Mouse (Mus musculus): ENCODE measurements at regions not wholly inside any gene's neighbourhood (a gene's known extent, or its start where the extent isn't known, plus 50 kb on each side); places are given as distances from the start of the nearest gene placed in this dataset.
A peak's percentile ranks its signal among the peaks of the same experiment; 100 is the strongest.

GRCm38 (mm10) chr10:91679641-91680040 is 498.5 kb upstream of the Tmpo start:
- Histone ChIP-seq H3K4me2 (replicated peaks) (no peak overlapping the region), H3K9ac (no peak overlapping the region), H3K27ac (no peak overlapping the region), H3K4me1 (replicated peaks) (no peaks in the 10 kb centered on the region), H3K36me3 (no peaks in the 10 kb centered on the region), H3K4me3 (replicated peaks) (no peak overlapping the region), H3K27me3 (replicated peaks) (no peaks in the 10 kb centered on the region), H3K9me3 (no peaks in the 10 kb centered on the region)
- no peak for ATAC-seq

GRCm38 (mm10) chr10:91637911-91638310 is 456.8 kb upstream of the Tmpo start:
- no peaks in the 10 kb centered on the region for H3K27me3 ChIP-seq (replicated peaks)

GRCm38 (mm10) chr10:91628672-91629071 is 447.6 kb upstream of the Tmpo start:
- no peak overlapping the region for H3K4me3 ChIP-seq (replicated peaks)
- H3K27ac ChIP-seq = no peak overlapping the region
- H3K4me2 ChIP-seq (replicated peaks) = no peak overlapping the region
- WGBS = 59% methylated on average over 6 of the region's 6 CpGs
- no peak overlapping the region for H3K9ac ChIP-seq
- H3K4me1 ChIP-seq (replicated peaks) = no peaks in the 10 kb centered on the region
- no peaks in the 10 kb centered on the region for H3K9me3 ChIP-seq
- H3K36me3 ChIP-seq = no peaks in the 10 kb centered on the region
- ATAC-seq = peak; percentile 25; the same call in 1 of the 2 replicates
- no peaks in the 10 kb centered on the region for H3K27me3 ChIP-seq (replicated peaks)

More at GRCm38 (mm10) chr10:91637911-91638310, 456.8 kb upstream of the Tmpo start:
- Histone ChIP-seq H3K27ac (no peak overlapping the region), H3K4me2 (replicated peaks) (no peak overlapping the region), H3K9me3 (no peaks in the 10 kb centered on the region), H3K4me3 (replicated peaks) (no peak overlapping the region), H3K36me3 (no peaks in the 10 kb centered on the region), H3K4me1 (replicated peaks) (no peaks in the 10 kb centered on the region), H3K9ac (no peak overlapping the region)
- no peak for ATAC-seq

GRCm38 (mm10) chr10:91622281-91622680 is 441.2 kb upstream of the Tmpo start:
- Histone ChIP-seq H3K36me3 (no peaks in the 10 kb centered on the region), H3K4me3 (replicated peaks) (no peak overlapping the region), H3K4me1 (replicated peaks) (no peaks in the 10 kb centered on the region), H3K27me3 (replicated peaks) (no peaks in the 10 kb centered on the region), H3K9ac (no peak overlapping the region), H3K27ac (no peak overlapping the region), H3K9me3 (no peaks in the 10 kb centered on the region), H3K4me2 (replicated peaks) (no peak overlapping the region)
- WGBS = 89% methylated on average over 2 of the region's 2 CpGs
- no peak for ATAC-seq

- WGBS = 60% methylated on average over 8 of the region's 8 CpGs
- ATAC-seq = no peak
- H3K9ac ChIP-seq = no peak overlapping the region
These were observed 432.8 kb upstream of the Tmpo start for GRCm38 (mm10) chr10:91613794-91614479.

GRCm38 (mm10) chr10:91612052-91612451 is 430.9 kb upstream of the Tmpo start:
- Histone ChIP-seq H3K4me2 (replicated peaks) (no peak overlapping the region), H3K27ac (no peak overlapping the region), H3K9me3 (no peaks in the 10 kb centered on the region), H3K36me3 (no peaks in the 10 kb centered on the region), H3K4me3 (replicated peaks) (no peak overlapping the region), H3K4me1 (replicated peaks) (no peaks in the 10 kb centered on the region), H3K27me3 (replicated peaks) (no peaks in the 10 kb centered on the region), H3K9ac (no peak overlapping the region)
- ATAC-seq = no peak
- 85% methylated on average over 4 of the region's 4 CpGs for WGBS

More at GRCm38 (mm10) chr10:91613794-91614479, 432.8 kb upstream of the Tmpo start:
- Histone ChIP-seq H3K27me3 (replicated peaks) (no peaks in the 10 kb centered on the region), H3K4me2 (replicated peaks) (no peak overlapping the region), H3K27ac (no peak overlapping the region), H3K4me1 (replicated peaks) (no peaks in the 10 kb centered on the region), H3K9me3 (no peaks in the 10 kb centered on the region), H3K36me3 (no peaks in the 10 kb centered on the region), H3K4me3 (replicated peaks) (no peak overlapping the region)

GRCm38 (mm10) chr10:91594891-91595290 is 413.8 kb upstream of the Tmpo start:
- Histone ChIP-seq H3K36me3 (no peaks in the 10 kb centered on the region), H3K4me1 (replicated peaks) (no peaks in the 10 kb centered on the region), H3K9ac (no peak overlapping the region), H3K27me3 (replicated peaks) (no peaks in the 10 kb centered on the region), H3K9me3 (no peaks in the 10 kb centered on the region), H3K4me3 (replicated peaks) (no peak overlapping the region), H3K4me2 (replicated peaks) (no peak overlapping the region), H3K27ac (no peak overlapping the region)
- ATAC-seq = no peak
- 75% methylated on average over 3 of the region's 3 CpGs for WGBS

GRCm38 (mm10) chr10:91593378-91593777 is 412.3 kb upstream of the Tmpo start:
- no peaks in the 10 kb centered on the region for H3K4me1 ChIP-seq (replicated peaks)
- no peak overlapping the region for H3K4me2 ChIP-seq (replicated peaks)
- no peak overlapping the region for H3K9ac ChIP-seq
- ATAC-seq = no peak
- H3K27me3 ChIP-seq (replicated peaks) = no peaks in the 10 kb centered on the region
- no peaks in the 10 kb centered on the region for H3K36me3 ChIP-seq
- WGBS = 80% methylated on average over 2 of the region's 2 CpGs
- no peaks in the 10 kb centered on the region for H3K9me3 ChIP-seq
- no peak overlapping the region for H3K4me3 ChIP-seq (replicated peaks)
- H3K27ac ChIP-seq = no peak overlapping the region

GRCm38 (mm10) chr10:91591845-91592244 is 410.7 kb upstream of the Tmpo start:
- Histone ChIP-seq H3K9ac (no peak overlapping the region), H3K9me3 (no peaks in the 10 kb centered on the region), H3K4me3 (replicated peaks) (no peak overlapping the region), H3K36me3 (no peaks in the 10 kb centered on the region), H3K4me1 (replicated peaks) (no peaks in the 10 kb centered on the region), H3K4me2 (replicated peaks) (no peak overlapping the region), H3K27ac (no peak overlapping the region), H3K27me3 (replicated peaks) (no peaks in the 10 kb centered on the region)
- no peak for ATAC-seq
- 64% methylated on average over 10 of the region's 10 CpGs for WGBS

- ATAC-seq = no peak
- no peaks in the 10 kb centered on the region for H3K27me3 ChIP-seq (replicated peaks)
- H3K9me3 ChIP-seq = no peaks in the 10 kb centered on the region
- no peak overlapping the region for H3K4me2 ChIP-seq (replicated peaks)
- H3K9ac ChIP-seq = no peak overlapping the region
- H3K27ac ChIP-seq = no peak overlapping the region
- 41% methylated on average over 3 of the region's 3 CpGs for WGBS
- no peak overlapping the region for H3K4me3 ChIP-seq (replicated peaks)
- H3K4me1 ChIP-seq (replicated peaks) = no peaks in the 10 kb centered on the region
- H3K36me3 ChIP-seq = no peaks in the 10 kb centered on the region
These were observed 410.3 kb upstream of the Tmpo start for GRCm38 (mm10) chr10:91591398-91591811.

GRCm38 (mm10) chr10:91583204-91583603 is 402.1 kb upstream of the Tmpo start:
- Histone ChIP-seq H3K4me1 (replicated peaks) (no peaks in the 10 kb centered on the region), H3K4me2 (replicated peaks) (no peak overlapping the region), H3K27ac (no peak overlapping the region), H3K9ac (no peak overlapping the region), H3K27me3 (replicated peaks) (no peaks in the 10 kb centered on the region), H3K4me3 (replicated peaks) (no peak overlapping the region), H3K36me3 (no peaks in the 10 kb centered on the region), H3K9me3 (no peaks in the 10 kb centered on the region)
- WGBS = 79% methylated on average over 3 of the region's 3 CpGs
- ATAC-seq = no peak

GRCm38 (mm10) chr10:91580959-91581358 is 399.8 kb upstream of the Tmpo start:
- Histone ChIP-seq H3K4me1 (replicated peaks) (no peaks in the 10 kb centered on the region), H3K4me3 (replicated peaks) (no peak overlapping the region), H3K27me3 (replicated peaks) (no peaks in the 10 kb centered on the region), H3K4me2 (replicated peaks) (no peak overlapping the region), H3K9me3 (no peaks in the 10 kb centered on the region), H3K27ac (no peak overlapping the region), H3K9ac (no peak overlapping the region), H3K36me3 (no peaks in the 10 kb centered on the region)
- 57% methylated on average over 11 of the region's 11 CpGs for WGBS
- no peak for ATAC-seq

GRCm38 (mm10) chr10:91575323-91576064 is 394.4 kb upstream of the Tmpo start:
- no peaks in the 10 kb centered on the region for H3K27me3 ChIP-seq (replicated peaks)
- WGBS = 73% methylated on average over 17 of the region's 17 CpGs
- H3K27ac ChIP-seq = no peak overlapping the region
- no peak overlapping the region for H3K9ac ChIP-seq
- no peaks in the 10 kb centered on the region for H3K9me3 ChIP-seq
- H3K4me1 ChIP-seq (replicated peaks) = no peaks in the 10 kb centered on the region
- H3K4me3 ChIP-seq (replicated peaks) = no peak overlapping the region
- H3K36me3 ChIP-seq = no peaks in the 10 kb centered on the region
- no peak for ATAC-seq
- H3K4me2 ChIP-seq (replicated peaks) = no peak overlapping the region

Measured in intestine, embryonic 15.5 days (tissue).